22 mouse cellular contexts compared by ENCODE assay signal in the genomic region with DNA sequence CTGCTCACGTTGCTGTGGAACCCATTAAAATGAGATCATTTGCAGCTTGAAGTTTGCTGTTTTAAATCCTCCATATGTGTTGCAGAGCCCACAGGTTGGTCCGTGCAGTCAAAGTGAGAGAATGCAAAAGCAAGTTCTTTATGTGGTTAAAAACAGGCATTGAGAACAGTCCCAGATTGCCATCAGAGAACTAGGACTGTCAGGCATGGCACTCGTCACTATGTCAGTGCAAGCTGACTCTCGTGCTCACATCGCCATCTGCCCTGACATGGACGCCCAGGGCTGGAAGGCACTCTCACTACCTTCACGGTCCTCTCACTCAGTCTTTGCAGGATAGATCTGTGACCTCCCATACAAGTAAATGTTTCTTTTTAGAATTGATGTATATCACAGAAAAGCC.
DNase-seq lines count a peak whose midpoint lies in the region; ATAC-seq and TF ChIP-seq lines count a peak whose summit lies in the region.
"Had no signal": no experiment of that assay in that cellular context is flagged by ENCODE, and none has a peak within 500 bp of the region (broad histone marks: within the 10 kb centered on the region; RNA-seq: fewer than 3 reads in every experiment).

No protein-coding gene starts in this region.

- no peaks in the 10 kb centered on the region for H3K36me3 ChIP-seq in hindbrain, postnatal 0 days (ENCODE audit: insufficient read depth, low read length)
- H3K36me3 ChIP-seq in hindbrain, embryonic 14.5 days (replicated peaks; ENCODE audit: control insufficient read depth, insufficient read depth) = no peaks in the 10 kb centered on the region
- no peaks in the 10 kb centered on the region for H3K36me3 ChIP-seq in embryonic facial prominence, embryonic 10.5 days (replicated peaks)
- H3K36me3 ChIP-seq: embryonic facial prominence, embryonic 15.5 days; limb, embryonic 12.5 days; liver, embryonic 12.5 days; midbrain, embryonic 10.5 days; neural tube, embryonic 12.5 days had no signal

- no peak overlapping the region for H3K4me2 ChIP-seq in hindbrain, postnatal 0 days (ENCODE audit: low read depth, low read length)
- H3K4me2 ChIP-seq in hindbrain, embryonic 14.5 days (replicated peaks) = no peak overlapping the region
- H3K4me2 ChIP-seq: embryonic facial prominence, embryonic 15.5 days; limb, embryonic 12.5 days; liver, embryonic 12.5 days; neural tube, embryonic 12.5 days had no signal

- H3K27me3 ChIP-seq in hindbrain, postnatal 0 days (ENCODE audit: insufficient read depth, low read length) = no peaks in the 10 kb centered on the region
- H3K27me3 ChIP-seq in hindbrain, embryonic 14.5 days (ENCODE audit: control insufficient read depth, insufficient read depth, low read length) = no peaks in the 10 kb centered on the region
- no peaks in the 10 kb centered on the region for H3K27me3 ChIP-seq in embryonic facial prominence, embryonic 10.5 days (replicated peaks; ENCODE audit: low read depth, poor library complexity, severe bottlenecking)
- H3K27me3 ChIP-seq: embryonic facial prominence, embryonic 15.5 days; limb, embryonic 12.5 days; liver, embryonic 12.5 days; neural tube, embryonic 12.5 days had no signal

- H3K4me1 ChIP-seq in hindbrain, postnatal 0 days (ENCODE audit: insufficient read depth, low read length) = no peaks in the 10 kb centered on the region
- no peaks in the 10 kb centered on the region for H3K4me1 ChIP-seq in hindbrain, embryonic 14.5 days (replicated peaks; ENCODE audit: control insufficient read depth, insufficient read depth, low read length)
- no peaks in the 10 kb centered on the region for H3K4me1 ChIP-seq in embryonic facial prominence, embryonic 10.5 days
- H3K4me1 ChIP-seq: embryonic facial prominence, embryonic 15.5 days; limb, embryonic 12.5 days; liver, embryonic 12.5 days; neural tube, embryonic 12.5 days had no signal

- no peak for TF ChIP-seq CTCF in hindbrain, postnatal 0 days (IDR thresholded peaks at IDR 0.05; ENCODE audit: low read depth)

- no peak overlapping the region for H3K9ac ChIP-seq in hindbrain, postnatal 0 days (replicated peaks; ENCODE audit: low read length)
- H3K9ac ChIP-seq in hindbrain, embryonic 14.5 days = no peak overlapping the region
- H3K9ac ChIP-seq: embryonic facial prominence, embryonic 15.5 days; limb, embryonic 12.5 days; liver, embryonic 12.5 days; neural tube, embryonic 12.5 days had no signal

- no peak overlapping the region for H3K27ac ChIP-seq in hindbrain, postnatal 0 days
- H3K27ac ChIP-seq in hindbrain, embryonic 14.5 days = no peak overlapping the region
- H3K27ac ChIP-seq in embryonic facial prominence, embryonic 10.5 days (replicated peaks) = no peak overlapping the region
- H3K27ac ChIP-seq: embryonic facial prominence, embryonic 15.5 days; heart, adult 2 months; limb, embryonic 12.5 days; liver, embryonic 12.5 days; midbrain, embryonic 10.5 days; neural tube, embryonic 12.5 days had no signal

- ATAC-seq in hindbrain, postnatal 0 days = no peak
- ATAC-seq in hindbrain, embryonic 14.5 days (ENCODE audit: low FRiP score) = no peak
- ATAC-seq: liver, embryonic 12.5 days had no signal

- no peak overlapping the region for H3K4me3 ChIP-seq in hindbrain, postnatal 0 days (ENCODE audit: low read length)
- no peak overlapping the region for H3K4me3 ChIP-seq in hindbrain, embryonic 14.5 days (replicated peaks; ENCODE audit: low read length)
- H3K4me3 ChIP-seq in embryonic facial prominence, embryonic 10.5 days = no peak overlapping the region
- H3K4me3 ChIP-seq: embryonic facial prominence, embryonic 15.5 days; heart, adult 2 months; limb, embryonic 12.5 days; liver, embryonic 12.5 days; midbrain, embryonic 10.5 days; neural tube, embryonic 12.5 days had no signal

- DNase-seq in hindbrain, postnatal 0 days (ENCODE audit: low spot score) = peak; percentile 9
- no peak for DNase-seq in hindbrain, embryonic 14.5 days (ENCODE audit: low spot score)
- DNase-seq in right cerebral cortex, postnatal 4 days = peak; percentile 9
- no peak for DNase-seq in right cerebral cortex, adult 18-20 months
- peak; percentile 54 to 74 for DNase-seq in cerebellum, postnatal 14 days
- DNase-seq in telencephalon, adult 2 months (ENCODE audit: low read depth, low spot score) = peak; percentile 32
- no peak for DNase-seq in embryonic facial prominence, embryonic 10.5 days (ENCODE audit: low spot score)
- DNase-seq in heart, adult 18-20 months = no peak
- DNase-seq: embryo, embryonic 11 days; gastrocnemius, postnatal 10 days; heart, adult 2 months; kidney, adult 9 months; kidney, postnatal 25 days; lung, adult 2 months; lung, postnatal 36 days; thymus, adult 18-20 months; thymus, postnatal 4 days had no signal

- WGBS in hindbrain, postnatal 0 days = 67% methylated on average over 7 of the region's 7 CpGs
- 78% methylated on average over 7 of the region's 7 CpGs for WGBS in hindbrain, embryonic 14.5 days
- WGBS in embryonic facial prominence, embryonic 10.5 days = 68% methylated on average over 7 of the region's 7 CpGs

- H3K9me3 ChIP-seq in hindbrain, postnatal 0 days (ENCODE audit: low read length) = no peaks in the 10 kb centered on the region
- H3K9me3 ChIP-seq in hindbrain, embryonic 14.5 days (ENCODE audit: control insufficient read depth, low read length) = no peaks in the 10 kb centered on the region
- no peaks in the 10 kb centered on the region for H3K9me3 ChIP-seq in embryonic facial prominence, embryonic 10.5 days
- H3K9me3 ChIP-seq: embryonic facial prominence, embryonic 15.5 days; limb, embryonic 12.5 days; liver, embryonic 12.5 days; midbrain, embryonic 10.5 days; neural tube, embryonic 12.5 days had no signal

Comparison
In these comparisons a context has a peak if more than half of its experiments do, and no peak if none do; other contexts are left out.
1. DNase-seq: peak in hindbrain, postnatal 0 days (single experiment), right cerebral cortex, postnatal 4 days (single experiment), cerebellum, postnatal 14 days (2 of 2) and telencephalon, adult 2 months (single experiment); none in hindbrain, embryonic 14.5 days (single experiment), right cerebral cortex, adult 18-20 months (single experiment), embryonic facial prominence, embryonic 10.5 days (single experiment) and heart, adult 18-20 months (0 of 2).